Mouse (Mus musculus) inflammation-experienced regulatory T-cells, adult 16 weeks (primary cell): ENCODE measurements around the gene Hoxc13. TPM values are rescaled to one million over a fixed set of nuclear protein-coding genes. Genes with fewer than 3 reads are reported as not detected.

Experiments
- polyA plus RNA-seq: library from polyadenylated mRNA; unstranded; fragments of 100-300 nt; shearing (Covaris generic); gene quantifications from one replicate; pipeline ENCODE4 v1.2.1, GENCODE M21; 2017

Gene Hoxc13
- not detected for polyA plus RNA-seq

DNA sequence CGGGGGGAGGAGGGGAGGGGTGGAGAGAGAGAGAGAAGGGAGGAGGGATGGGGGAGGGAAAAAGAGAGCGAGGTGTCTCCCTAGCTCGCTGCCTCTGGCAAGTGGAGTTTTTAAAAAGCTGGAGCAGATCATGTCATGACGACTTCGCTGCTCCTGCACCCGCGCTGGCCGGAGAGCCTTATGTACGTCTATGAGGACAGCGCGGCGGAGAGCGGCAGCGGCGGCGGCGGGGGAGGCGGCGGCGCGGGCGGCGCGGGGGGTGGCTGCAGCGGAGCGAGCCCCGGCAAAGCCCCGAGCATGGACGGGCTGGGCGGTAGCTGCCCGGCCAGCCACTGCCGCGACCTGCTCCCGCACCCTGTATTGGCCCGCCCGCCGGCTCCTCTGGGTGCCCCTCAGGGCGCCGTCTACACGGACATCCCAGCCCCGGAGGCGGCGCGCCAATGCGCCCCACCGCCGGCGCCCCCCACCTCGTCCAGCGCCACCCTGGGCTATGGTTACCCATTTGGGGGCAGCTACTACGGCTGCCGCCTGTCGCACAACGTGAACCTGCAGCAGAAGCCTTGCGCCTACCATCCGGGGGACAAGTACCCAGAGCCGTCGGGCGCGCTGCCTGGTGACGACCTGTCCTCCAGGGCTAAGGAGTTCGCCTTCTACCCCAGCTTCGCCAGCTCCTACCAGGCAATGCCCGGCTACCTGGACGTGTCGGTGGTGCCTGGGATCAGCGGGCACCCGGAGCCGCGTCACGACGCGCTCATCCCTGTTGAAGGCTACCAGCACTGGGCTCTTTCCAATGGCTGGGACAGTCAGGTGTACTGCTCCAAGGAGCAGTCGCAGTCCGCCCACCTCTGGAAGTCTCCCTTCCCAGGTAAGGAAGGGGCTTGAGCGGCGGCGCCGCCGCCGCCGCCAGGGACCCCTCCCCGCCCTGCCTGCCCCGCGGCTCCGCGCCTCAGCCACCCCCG lies at the start of gene Hoxc13:
Hoxc13 (plus strand) TSS at position 51 of the 959 bp plus-strand sequence.

GRCm38 (mm10) chr15:102936279-102936972 lies 15.5 kb downstream of the Hoxc13 start, which contains the start of gene Hoxc12:
Gene Hoxc12 (plus strand): TSS chr15:102936757.

GRCm38 (mm10) chr15:102954192-102955006 lies 33.5 kb downstream of the Hoxc13 start, which contains the start of gene Hoxc11:
Gene Hoxc11 (plus strand): TSS chr15:102954427.

GRCm38 (mm10) chr15:102966776-102967311 lies 45.9 kb downstream of the Hoxc13 start, which contains the start of gene Hoxc10:
Gene Hoxc10 (plus strand): TSS chr15:102966796.

GRCm38 (mm10) chr15:102967312-102967510 lies 46.3 kb downstream of the Hoxc13 start, which contains the start of gene Hoxc5:
Gene Hoxc5 (plus strand): TSS chr15:102967443.

GRCm38 (mm10) chr15:102976171-102976570 lies 55.3 kb downstream of the Hoxc13 start, which contains the start of gene Hoxc9:
Gene Hoxc9 (plus strand): TSS chr15:102976439.

Other genes starting within 250 kb of the Hoxc13 start
- 16.9 TPM for gene Atp5g2, start 248.8 kb upstream of the Hoxc13 start, polyA plus RNA-seq
- 52.1 TPM for gene Calcoco1, start 198.9 kb upstream of the Hoxc13 start, polyA plus RNA-seq
- not detected for gene Hoxc12, start 15.7 kb downstream of the Hoxc13 start, polyA plus RNA-seq
- not detected for gene Hoxc11, start 33.3 kb downstream of the Hoxc13 start, polyA plus RNA-seq
- not detected for gene Hoxc10, start 45.7 kb downstream of the Hoxc13 start, polyA plus RNA-seq
- gene Hoxc5, start 46.3 kb downstream of the Hoxc13 start, polyA plus RNA-seq, result not detected
- not detected for gene Hoxc9, start 55.3 kb downstream of the Hoxc13 start, polyA plus RNA-seq
- not detected for gene Hoxc8, start 69.5 kb downstream of the Hoxc13 start, polyA plus RNA-seq
- not detected for gene Hoxc6, start 77.2 kb downstream of the Hoxc13 start, polyA plus RNA-seq
- not detected for gene Hoxc4, start 97.8 kb downstream of the Hoxc13 start, polyA plus RNA-seq
- 14.9 TPM for gene Smug1, start 246.0 kb downstream of the Hoxc13 start, polyA plus RNA-seq